Mouse (Mus musculus) splenic B cell, adult 2 months (primary cell): Measurements from ENCODE around the gene Hrasls5.

Source experiments
- DNase-seq: peaks from one replicate; pipeline ENCODE4 v3.0.0-alpha.2; 2011; ENCODE audit warnings: low read depth, low spot score
- H3K27me3 ChIP-seq: 2 replicates; pipeline ENCODE4 v1.6.1; 2012; ENCODE audit warnings: mild to moderate bottlenecking, low read length, moderate library complexity, mixed read lengths; ENCODE audit not compliant: control insufficient read depth, poor library complexity, insufficient read depth, severe bottlenecking
- H3K36me3 ChIP-seq: 2 replicates; pipeline ENCODE4 v1.6.1; 2012; ENCODE audit warnings: mild to moderate bottlenecking, low read length, moderate library complexity, mixed read lengths; ENCODE audit not compliant: control insufficient read depth, poor library complexity, insufficient read depth, severe bottlenecking

The Hrasls5 gene

DNA sequence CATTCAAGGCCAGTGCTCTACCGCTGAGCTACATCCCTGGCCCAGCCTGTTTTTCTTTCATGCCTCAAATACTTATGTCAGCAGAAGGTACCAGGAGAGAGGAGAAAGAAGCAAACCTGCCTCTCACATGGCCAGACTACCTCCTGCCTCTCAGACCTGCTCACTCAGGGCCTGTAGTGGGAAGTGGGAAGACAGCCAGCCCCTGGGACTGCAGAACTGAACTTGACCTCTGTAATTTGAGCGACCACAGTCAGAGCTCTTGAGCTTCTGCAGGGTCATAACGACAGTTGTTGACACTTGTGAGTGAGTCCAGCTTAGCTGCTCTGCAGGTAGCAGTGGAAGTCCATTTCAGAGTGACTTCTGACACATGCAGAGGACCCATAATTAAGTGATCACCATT is 20.3 kb upstream of the Hrasls5 start:
- Histone ChIP-seq H3K36me3 (no peaks in the 10 kb centered on the region), H3K27me3 (no peaks in the 10 kb centered on the region)
- DNase-seq, result no peak

DNA sequence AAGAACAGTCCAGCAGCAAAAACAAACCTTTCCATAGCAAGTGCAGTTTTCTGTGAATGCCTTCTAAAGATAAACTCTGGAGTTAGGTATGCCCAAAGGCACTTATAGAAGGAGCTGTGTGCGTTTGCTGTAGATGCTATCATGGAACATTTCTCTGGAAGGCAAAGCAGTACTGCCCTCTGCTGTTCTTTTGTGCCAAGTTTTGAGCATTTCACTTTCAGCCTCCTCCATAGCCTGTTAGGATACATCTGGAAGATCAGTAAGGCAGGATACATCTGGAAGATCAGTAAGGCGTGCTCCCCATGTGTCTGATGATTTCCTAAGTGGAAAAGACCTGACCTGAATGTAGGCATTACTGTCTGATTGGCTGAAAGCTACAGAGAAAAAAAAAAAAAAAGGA is 16.8 kb upstream of the Hrasls5 start:
- H3K27me3 ChIP-seq, result no peaks in the 10 kb centered on the region
- no peaks in the 10 kb centered on the region for H3K36me3 ChIP-seq
- DNase-seq, result peak; percentile 48

DNA sequence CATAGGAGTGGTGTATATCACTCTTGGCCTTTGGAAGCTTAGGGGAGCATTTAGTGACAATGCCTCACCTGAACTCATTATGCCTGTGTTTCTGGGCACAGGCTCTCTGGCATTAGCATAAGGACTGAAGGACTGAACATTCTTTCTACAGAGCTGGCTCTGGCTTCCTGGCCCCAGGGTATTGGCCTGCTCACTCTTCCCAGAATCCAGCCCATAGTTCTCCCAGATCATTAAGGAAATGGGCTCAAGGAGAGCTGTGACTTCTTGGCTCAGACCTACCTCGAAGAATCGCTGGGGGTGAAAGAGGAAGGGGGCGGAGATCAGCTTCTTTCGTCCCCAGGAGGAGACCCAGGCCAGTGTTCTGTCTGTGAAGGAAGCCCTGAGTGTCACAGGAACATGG is 13.9 kb upstream of the Hrasls5 start:
- Histone ChIP-seq H3K27me3 (no peaks in the 10 kb centered on the region), H3K36me3 (no peaks in the 10 kb centered on the region)
- no peak for DNase-seq

DNA sequence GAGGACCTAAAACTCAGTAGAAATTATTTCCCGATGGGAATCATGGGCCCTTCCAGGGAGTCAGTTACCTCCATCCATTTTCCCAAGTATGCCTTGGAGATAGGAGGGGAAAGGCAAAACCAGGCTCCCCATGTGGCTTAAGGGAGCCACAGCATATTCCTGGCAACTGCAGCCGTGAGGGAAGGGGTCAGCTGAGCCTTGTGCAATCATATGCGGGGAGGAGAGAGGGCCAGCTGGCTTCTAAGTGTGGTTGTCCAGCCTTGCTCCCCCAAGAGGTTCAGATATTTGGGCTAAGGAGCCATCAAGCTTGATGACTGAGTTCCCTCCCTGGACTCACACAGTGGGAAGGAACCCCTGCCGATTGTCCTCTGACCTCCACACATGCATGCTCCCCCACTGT is 10.8 kb upstream of the Hrasls5 start:
- Histone ChIP-seq H3K36me3 (no peaks in the 10 kb centered on the region), H3K27me3 (no peaks in the 10 kb centered on the region)
- DNase-seq, result no peak

DNA sequence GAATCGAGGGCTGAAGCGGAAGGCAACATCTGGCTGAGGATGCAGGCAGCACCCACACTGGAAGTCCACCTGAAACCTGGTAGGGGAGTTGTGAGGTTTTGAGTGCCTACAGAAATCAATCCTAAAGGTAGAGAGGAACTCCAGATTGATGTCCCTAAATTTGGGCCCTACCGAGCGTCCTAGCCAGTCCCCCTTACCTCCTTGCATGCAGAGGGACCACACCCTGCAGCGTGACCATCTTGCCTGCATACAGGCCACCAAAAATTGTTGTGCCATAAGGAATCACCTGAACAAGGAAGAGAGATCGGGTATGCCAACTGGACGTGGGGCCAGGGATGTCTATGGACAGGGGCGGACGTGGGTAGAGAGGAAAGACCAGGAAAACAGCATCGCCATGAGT is 8.2 kb upstream of the Hrasls5 start:
- H3K36me3 ChIP-seq, result no peaks in the 10 kb centered on the region
- DNase-seq, result no peak

DNA sequence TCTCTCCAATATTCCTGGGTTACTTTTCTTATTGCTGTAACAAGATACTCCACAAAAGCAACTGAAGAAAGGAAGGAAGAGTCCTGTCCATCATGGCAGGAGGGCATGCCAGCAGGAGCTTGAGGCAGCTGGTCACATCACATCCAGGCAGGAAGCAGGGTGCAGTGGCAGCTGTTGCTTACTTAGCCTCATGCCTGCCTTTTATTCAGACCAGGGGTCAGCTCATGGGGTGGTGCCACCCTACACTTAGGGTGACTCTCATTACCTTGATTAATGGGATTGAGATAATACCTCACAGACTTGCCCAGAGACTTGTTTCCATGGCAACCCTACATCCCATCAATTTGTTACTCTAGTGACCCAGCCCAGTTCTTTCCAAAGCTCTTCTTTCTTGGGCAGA is 7.3 kb upstream of the Hrasls5 start:
- no peaks in the 10 kb centered on the region for H3K27me3 ChIP-seq
- DNase-seq, result no peak
- H3K36me3 ChIP-seq, result no peaks in the 10 kb centered on the region

More for the DNA sequence above, 8.2 kb upstream of the Hrasls5 start:
- no peaks in the 10 kb centered on the region for H3K27me3 ChIP-seq

DNA sequence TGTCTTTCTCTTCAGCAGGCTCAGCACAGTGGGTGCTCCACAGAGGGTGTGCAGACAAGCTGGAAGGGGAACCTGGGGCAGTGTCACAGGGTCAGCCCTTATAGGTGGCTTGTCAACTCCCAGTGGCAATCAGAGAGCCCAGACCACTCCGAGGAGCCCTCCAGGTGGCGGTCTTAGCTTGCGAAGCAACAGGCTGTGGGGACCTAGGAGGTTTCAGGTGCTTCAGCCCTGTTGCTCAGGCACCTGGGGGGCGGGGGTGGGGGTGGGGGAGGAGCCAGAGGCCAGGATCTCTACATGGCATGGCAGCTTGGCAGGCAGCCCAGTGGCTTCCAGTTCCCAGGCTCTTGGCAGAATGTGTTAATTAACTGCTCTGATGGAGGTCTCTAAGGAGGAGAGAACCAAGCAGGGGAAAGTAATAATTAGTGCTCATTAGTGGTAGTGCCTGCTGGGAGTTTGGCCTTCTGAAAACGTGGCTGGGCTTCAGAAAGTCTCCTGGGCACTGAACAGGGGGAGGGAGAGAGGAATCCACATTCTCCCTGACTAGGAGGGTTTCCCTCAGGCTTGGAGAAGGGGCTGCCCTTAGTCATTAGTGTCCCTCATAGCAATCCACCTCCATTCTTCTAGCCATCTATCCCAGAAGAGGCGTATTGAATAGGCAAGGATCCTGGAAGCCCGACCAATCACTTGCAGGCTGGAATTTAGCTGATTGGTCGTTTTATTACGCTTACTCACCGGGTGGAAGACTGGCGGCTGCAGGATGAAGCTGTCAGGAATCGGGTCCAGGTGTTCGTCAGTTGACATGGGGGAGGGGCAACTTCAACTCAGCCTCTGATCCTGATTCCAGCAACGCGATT is 6.2 kb upstream of the Hrasls5 start:
- no peak for DNase-seq
- Histone ChIP-seq H3K36me3 (no peaks in the 10 kb centered on the region), H3K27me3 (no peaks in the 10 kb centered on the region)

DNA sequence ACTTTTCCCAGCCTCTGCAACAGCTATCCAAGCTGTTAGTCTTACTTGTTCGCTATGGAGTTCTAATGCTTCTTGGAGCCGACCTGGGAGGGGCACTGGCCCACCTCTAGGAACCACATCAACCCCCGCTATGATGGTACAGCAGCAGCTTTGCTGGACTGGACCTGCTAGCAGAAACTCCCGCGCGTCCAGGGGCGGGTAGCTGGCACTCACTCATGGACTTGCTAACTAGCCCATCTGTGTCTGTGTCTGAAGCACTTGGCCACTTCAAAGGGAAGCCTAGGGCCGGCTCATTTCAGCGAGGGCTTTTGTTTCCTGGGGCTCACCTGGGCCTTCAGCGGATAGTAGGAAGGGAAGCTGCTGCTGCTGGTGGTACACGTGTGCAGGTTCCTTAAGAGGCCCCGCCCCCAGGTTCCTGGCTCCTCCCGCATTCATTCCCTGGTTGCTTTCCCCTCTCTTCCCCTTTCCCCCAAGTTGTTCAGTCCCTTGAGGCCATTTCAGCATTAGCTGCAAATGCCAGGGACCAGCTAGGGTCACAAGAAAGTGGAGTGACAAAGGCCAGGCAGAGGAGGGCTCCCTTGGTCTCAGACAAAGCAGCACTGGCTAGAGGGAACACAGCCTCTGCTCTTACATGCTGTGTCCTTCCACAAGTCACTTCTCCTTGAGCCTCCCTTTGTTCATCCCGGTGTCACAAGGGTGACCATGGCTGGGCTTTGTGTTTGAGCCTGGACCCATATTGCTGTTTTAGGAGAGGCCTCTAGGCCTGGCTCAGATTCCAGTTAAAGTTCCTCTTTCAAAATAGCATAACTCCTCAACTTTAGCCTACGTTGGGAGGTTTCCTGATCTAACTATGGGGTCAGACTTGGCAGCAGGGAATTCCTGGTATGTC is 5.3 kb upstream of the Hrasls5 start, which contains the start of gene Lgals12:
Gene Lgals12 (minus strand): TSS at position 393 of the 889 bp plus-strand sequence.
- DNase-seq, result no peak
- no peaks in the 10 kb centered on the region for H3K36me3 ChIP-seq
- H3K27me3 ChIP-seq, result no peaks in the 10 kb centered on the region

DNA sequence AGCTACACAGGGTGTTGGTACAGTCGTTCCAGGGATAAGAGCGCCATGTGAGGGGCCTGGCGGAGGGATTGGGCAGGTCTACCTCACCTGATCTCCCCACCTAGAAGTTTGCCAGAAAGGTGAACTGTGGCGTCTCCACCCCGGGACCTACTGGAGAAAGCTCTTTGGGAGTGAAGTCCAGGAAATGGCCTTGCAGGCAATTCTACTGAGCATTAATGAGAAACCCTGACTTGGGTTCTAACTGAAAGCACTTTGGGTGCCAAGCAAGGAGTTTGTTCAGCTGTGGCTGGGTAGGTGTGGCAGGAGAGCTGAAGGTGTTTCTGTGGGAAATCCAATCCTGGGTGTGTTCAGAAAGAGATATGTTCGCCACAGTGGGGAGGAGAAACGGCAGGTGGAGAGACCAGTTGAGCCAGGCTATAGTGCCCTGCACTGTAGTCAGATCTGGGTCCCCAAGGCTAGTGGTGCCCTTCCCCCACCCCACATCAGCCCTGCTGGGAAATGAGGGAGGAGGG is 4.6 kb upstream of the Hrasls5 start:
- no peak for DNase-seq
- no peaks in the 10 kb centered on the region for H3K36me3 ChIP-seq
- H3K27me3 ChIP-seq, result no peaks in the 10 kb centered on the region

DNA sequence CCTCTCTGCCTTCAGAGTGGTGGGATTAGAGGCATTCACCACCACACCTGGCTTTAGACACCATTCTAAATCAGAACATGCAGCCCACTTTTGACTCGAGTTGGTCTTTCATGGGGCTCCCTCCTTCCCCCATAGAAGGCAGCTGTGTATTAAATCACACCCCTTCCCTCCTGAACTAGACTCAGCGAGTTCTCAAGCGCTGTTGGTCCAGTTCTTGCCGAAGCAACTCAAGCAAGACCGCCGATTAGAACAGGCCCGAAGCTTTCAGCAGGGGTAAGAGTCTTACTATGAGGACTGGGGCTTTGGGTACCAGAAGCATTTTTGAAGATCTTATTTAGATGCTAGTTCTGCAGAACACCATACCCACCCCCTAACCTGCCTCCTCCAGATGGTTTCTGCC is 810 bp downstream of the Hrasls5 start:
- Histone ChIP-seq H3K27me3 (no peaks in the 10 kb centered on the region), H3K36me3 (no peaks in the 10 kb centered on the region)
- DNase-seq, result no peak

DNA sequence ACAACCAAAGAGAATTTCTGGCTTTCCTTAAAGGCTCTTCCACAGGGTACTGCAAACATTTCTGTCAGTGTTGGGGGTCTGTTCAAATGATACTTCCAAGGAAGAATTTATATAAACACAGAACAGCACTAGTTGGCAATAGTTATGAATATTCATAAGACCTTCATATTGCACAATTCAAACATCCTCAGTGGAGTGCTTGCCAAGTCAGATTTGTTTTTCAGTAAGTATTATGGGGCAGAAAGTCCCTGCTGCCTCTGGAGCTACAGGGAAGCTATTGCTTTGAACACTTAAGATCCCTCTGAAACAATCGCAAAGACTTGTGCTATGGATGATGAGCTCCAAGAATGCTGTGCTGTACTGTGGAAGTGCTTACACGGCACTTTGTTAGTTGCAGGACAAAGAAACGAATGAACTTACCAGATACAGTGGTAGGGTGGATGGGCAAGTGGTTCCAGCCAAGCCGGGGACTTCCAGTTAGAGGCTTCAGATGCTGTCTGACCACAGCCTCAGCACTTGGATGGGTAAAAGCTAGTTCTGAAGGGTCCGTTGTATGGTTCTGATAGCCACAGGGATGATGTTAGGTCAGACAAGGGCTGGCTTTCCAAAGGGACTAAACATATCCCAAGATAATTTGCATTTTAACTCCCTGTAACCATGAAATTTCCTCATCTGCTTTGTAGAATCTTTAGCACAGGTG is 4.0 kb downstream of the Hrasls5 start:
- DNase-seq, result no peak
- H3K36me3 ChIP-seq, result no peaks in the 10 kb centered on the region
- H3K27me3 ChIP-seq, result no peaks in the 10 kb centered on the region

DNA sequence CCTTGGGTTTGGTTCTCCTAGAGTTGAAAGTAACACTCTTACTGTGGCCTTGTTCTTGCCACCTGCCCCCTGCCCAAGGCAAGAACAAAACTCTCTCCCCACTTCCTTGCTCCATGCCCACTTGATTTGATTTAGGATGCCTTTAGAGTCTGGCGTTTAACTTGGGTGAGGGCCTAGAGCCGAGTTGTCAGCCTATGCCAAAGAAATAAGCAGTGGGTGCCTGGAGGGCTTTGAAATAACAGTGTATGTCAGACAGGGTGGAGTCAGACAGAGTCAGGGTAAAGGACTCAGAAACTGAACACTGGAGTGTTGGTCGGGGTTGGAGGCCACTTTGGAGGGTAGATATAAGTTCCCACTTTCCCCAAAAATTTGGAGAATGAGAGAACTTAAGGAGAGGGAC is 4.7 kb downstream of the Hrasls5 start:
- H3K36me3 ChIP-seq, result no peaks in the 10 kb centered on the region
- no peaks in the 10 kb centered on the region for H3K27me3 ChIP-seq

DNA sequence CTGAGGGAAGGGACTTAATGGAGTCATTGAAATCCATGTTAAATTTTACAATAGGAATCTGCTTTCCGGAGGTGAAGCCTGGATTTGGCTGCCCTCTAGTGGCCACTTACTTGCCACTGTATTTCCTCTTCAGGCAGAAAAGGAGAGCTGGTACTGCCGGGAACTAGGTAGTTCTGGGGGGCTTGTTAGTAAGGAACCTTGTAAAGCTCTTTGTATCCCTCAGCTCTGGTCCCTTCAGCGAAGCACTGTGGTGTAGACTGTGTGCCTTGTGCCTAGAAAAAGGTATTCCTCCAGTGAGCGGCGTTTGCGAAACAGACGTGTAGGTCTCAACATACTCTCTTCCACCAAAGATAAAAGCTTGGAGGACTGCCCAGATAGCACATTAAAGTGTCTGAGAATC is 5.4 kb downstream of the Hrasls5 start:
- Histone ChIP-seq H3K36me3 (no peaks in the 10 kb centered on the region), H3K27me3 (no peaks in the 10 kb centered on the region)
- peak; percentile 68 for DNase-seq

More for the DNA sequence above, 4.7 kb downstream of the Hrasls5 start:
- DNase-seq, result no peak

DNA sequence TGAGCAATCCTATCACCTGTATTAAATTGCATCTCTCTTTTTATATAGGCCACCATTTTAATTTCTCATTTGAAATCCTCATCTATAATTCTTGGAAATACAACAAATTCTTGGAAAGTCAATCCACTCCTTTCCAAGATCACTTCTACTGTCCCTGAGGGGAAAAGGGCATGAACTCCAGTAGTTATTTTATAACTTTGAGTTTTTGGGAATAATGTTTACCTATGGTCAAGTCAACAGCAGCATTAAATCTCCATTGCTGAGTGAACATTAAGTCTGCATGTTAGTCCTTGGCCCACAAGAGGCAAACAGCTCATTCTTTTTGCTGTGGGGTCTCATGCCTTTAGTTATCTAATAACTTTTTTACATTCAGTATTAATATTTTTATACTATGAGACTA is 20.7 kb downstream of the Hrasls5 start:
- Histone ChIP-seq H3K36me3 (no peaks in the 10 kb centered on the region), H3K27me3 (no peaks in the 10 kb centered on the region)
- DNase-seq, result no peak
